Mouse (Mus musculus): ENCODE measurements around the gene Tshb. TPM values are rescaled to one million over a fixed set of nuclear protein-coding genes. Genes with fewer than 3 reads are reported as not detected.

Gene Tshb
- polyA plus RNA-seq, 1 experiment, result 0.01 TPM

- DNase-seq (ENCODE audit: low read depth), result no peak
Observed at GRCm38 (mm10) chr3:102737106-102737505, 45.4 kb downstream of the Tshb start.

GRCm38 (mm10) chr3:102736436-102736835, 46.1 kb downstream of the Tshb start:
- no peak for DNase-seq (ENCODE audit: low read depth)

- DNase-seq (ENCODE audit: low read depth), result no peak
Observed at GRCm38 (mm10) chr3:102735638-102736037, 46.9 kb downstream of the Tshb start.

GRCm38 (mm10) chr3:102735031-102735558, 47.4 kb downstream of the Tshb start:
- no peak for DNase-seq (ENCODE audit: low read depth)

- DNase-seq (ENCODE audit: low read depth), result no peak
Observed at GRCm38 (mm10) chr3:102734313-102735030, 48.0 kb downstream of the Tshb start, which contains the start of gene Tspan2. Tspan2 (plus strand) TSS chr3:102734529.

- DNase-seq (ENCODE audit: low read depth), result no peak
Observed at GRCm38 (mm10) chr3:102733936-102734312, 48.6 kb downstream of the Tshb start.

- DNase-seq (ENCODE audit: low read depth), result no peak
Observed at GRCm38 (mm10) chr3:102733050-102733449, 49.5 kb downstream of the Tshb start.

GRCm38 (mm10) chr3:102732619-102733018, 49.9 kb downstream of the Tshb start:
- no peak for DNase-seq (ENCODE audit: low read depth)

GRCm38 (mm10) chr3:102731112-102731511, 51.4 kb downstream of the Tshb start:
- DNase-seq (ENCODE audit: low read depth), result no peak

- DNase-seq (ENCODE audit: low read depth), result no peak
Observed at GRCm38 (mm10) chr3:102729416-102729815, 53.1 kb downstream of the Tshb start.

Other genes starting within 250 kb of the Tshb start
- gene Tspan2, start 48.2 kb downstream of the Tshb start, polyA plus RNA-seq (2012; rRNA removed), result 7.8 and 8.6 TPM in 2 replicates
- not detected in 2 replicates for gene Sycp1, start 153.4 kb upstream of the Tshb start, polyA plus RNA-seq (2012; rRNA removed)
- gene Nr1h5, start 181.4 kb upstream of the Tshb start, polyA plus RNA-seq (2012; rRNA removed), result 0.13 and 0.14 TPM in 2 replicates
- 29.8 and 30.4 TPM in 2 replicates for gene Sike1, start 213.0 kb upstream of the Tshb start, polyA plus RNA-seq (2012; rRNA removed)
- 53.1 and 58.7 TPM in 2 replicates for gene Csde1, start 237.7 kb upstream of the Tshb start, polyA plus RNA-seq (2012; rRNA removed)

Measured in gonadal fat pad, adult 2 months (tissue).